Mouse (Mus musculus) cerebellum, postnatal 4 days (tissue): ENCODE results near the gene Zfp809.
A peak's percentile ranks its signal among the peaks of the same experiment; 100 is the strongest.
"Not testable (repeated sequence)": the region's sequence is repeated elsewhere in the genome, so short reads cannot be mapped to it uniquely, and the experiment has no call there.

Experiments used
- DNase-seq, 2 experiments: peaks; one replicate each; pipeline ENCODE4 v3.0.0; 2022; ENCODE audit warnings: low spot score in 2 of 2, mixed read lengths in 1 of 2

Gene Zfp809

DNA sequence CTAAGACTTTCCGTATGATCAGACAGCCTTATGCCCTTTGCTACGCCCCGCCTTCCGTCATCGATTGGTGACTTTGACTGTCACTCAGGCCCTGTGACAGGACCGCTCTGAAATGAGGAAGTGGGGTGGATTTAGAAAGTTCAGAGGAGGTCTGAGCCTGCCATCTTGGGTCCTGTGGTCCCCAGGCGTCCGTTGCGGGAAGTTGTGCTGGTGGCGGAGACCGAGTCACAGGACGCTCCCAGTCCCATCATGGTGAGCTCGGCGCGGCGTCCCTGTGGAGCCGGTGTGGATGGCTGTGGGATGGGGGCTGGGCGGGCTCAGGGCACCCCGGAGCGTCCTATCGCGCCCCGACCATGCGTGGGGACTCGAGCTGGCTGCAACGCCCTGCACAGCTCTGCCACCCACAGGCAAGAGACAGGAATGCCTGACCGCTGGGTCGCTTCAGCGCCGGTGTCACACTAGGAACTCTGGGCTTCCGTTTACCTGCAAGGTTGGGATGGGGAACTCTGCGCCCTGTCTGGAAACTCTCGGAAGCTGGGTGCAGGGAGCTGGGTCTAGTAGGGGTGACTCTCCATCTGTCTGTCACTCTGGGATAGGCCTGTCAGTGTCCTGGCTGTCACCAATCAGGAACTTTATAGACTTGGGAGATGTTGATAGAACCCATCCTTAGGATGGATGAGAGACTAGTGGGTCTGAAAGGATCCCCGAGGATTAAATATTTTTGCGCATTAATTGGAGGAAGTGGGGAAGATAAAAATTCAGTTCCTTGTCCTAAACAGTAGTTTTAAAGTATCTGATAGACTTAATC, at the start of gene Zfp809:
Zfp809 (plus strand) TSS at position 134 of the 808 bp plus-strand sequence.
- DNase-seq: peak; percentile 98 to 100

DNA sequence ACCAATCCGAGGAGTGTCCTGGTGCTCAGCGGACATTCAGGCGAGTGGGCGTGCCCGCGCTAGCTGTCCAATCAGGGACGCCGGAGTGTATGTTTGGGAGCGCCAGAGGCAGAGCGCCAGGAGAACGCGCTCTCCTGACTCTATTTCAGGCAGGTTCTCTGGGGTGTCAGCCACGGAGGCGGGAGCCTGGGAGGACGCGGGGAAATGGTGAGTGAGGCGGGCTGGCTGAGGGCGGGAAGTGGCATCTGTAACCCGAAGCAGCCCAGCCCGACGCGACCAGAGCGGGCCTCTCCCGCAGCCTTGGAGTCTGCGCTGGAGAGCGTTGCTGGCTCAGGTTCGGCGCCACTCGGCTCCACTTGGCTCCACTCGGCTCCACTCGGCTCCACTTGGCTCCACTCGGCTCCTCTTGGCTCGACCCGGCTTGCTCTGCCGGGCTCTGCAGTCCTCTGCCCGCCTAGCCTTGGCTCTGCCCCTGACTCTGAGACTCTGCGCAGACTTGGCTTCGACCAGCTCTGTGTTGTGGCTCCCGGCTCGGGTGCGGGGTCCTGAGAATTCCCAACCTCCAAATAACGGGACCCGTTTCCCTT, 37.4 kb upstream of the Zfp809 start, which contains the start of gene Zfp872:
Zfp872 (plus strand) TSS at position 66 of the 587 bp plus-strand sequence.
- DNase-seq: peak; percentile 36 to 53

DNA sequence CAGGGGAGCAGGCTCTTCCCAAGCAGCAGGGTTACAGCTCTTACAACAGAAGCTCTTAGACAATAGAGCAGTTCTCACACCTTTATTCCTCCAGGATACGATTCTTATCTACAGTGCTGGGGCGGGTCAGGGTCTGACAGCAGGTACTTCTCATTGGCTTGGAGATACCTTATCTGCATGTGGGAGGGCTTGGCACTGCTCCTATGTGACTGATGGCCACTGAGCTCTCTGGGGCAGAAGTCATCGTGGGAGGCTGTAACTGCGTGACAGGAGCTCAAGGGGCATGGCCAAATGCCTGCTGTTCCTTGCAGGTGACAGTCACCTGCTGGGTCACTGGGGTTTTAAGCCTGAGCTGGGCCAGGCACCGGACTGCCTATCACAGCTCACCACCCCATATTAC, 29.1 kb upstream of the Zfp809 start:
- DNase-seq: no peak

GRCm38 (mm10) chr9:22213785-22214194, 11.7 kb upstream of the Zfp809 start:
- no peak for DNase-seq

GRCm38 (mm10) chr9:22214549-22214948, 11.0 kb upstream of the Zfp809 start:
- no peak for DNase-seq

GRCm38 (mm10) chr9:22216705-22217104, 8.8 kb upstream of the Zfp809 start:
- DNase-seq: no peak

DNA sequence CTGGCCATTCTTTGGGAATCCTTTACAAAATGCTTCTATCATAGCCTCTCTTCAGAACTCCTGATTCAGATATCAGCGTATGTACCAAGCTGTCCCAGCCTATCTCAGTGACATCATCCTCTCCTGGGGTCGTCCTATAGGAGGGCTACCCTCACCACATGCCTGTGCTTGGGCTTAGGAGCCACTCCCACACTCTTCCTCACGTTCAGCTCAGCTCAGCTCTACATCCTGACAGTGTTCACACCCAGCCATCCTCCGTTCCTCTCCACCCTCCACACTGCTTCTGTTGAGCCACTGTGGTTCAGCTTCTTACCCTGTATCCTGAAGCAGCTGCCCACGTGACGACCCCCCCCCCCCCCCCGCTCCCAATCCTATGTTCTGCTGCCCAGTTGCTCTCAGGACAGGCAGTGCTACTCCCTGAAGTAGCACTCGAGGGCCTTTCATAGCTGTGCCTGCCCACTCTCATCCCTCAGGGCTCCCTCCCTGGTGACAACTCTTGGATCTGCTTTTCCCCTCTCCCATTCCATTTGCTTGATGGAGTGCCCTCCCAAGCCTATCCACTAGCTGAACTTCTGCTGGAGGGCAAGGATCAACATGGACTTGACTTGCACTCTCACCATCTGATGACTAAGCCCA, 7.5 kb upstream of the Zfp809 start:
- no peak for DNase-seq

- DNase-seq: no peak
These were observed 1.4 kb upstream of the Zfp809 start for GRCm38 (mm10) chr9:22224066-22224465.

DNA sequence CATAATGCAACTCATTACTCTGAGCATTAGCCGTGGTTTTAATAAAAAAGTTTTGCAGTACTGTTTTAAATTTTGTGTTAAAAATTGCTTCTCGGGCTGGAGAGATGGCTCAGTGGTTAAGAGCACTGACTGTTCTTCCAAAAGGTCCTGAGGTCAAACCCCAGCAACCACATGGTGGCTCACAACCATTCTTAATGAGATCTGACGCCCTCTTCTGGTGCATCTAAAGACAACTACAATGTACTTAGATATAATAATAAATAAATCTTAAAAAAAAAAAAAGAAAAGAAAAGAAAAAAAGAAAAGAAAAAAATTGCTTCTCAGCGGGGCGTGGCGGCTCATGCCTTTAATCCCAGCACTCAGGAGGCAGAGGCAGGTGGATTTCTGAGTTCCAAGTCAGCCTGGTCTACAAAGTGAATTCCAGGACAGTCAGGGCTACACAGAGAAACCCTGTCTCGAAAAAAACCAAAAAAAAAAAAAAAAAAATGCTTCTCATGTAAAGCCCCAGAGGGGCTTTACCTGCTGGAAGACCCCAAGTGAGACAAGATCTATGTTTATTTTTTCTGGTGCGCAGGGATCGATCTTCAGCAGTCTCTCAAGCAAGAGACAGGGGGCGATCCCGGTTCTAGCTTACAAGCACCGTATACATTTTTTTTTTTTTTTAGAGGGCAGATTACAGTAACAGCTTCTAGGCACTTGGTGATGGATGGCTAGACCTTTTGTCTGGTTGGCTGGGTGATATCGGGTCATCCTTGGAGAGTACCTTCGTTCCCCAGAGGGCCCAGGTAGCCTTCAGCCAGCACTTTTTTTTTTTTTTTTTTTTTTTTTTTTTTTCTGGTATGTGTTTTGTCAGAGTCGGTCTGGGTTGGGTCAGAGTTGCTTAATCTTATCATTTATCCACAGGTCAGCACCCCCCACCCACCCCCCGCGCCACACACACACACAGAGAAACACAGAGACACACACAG, 694 bp upstream of the Zfp809 start:
- peak in 1 of 2 experiments; percentile 28 for DNase-seq

DNA sequence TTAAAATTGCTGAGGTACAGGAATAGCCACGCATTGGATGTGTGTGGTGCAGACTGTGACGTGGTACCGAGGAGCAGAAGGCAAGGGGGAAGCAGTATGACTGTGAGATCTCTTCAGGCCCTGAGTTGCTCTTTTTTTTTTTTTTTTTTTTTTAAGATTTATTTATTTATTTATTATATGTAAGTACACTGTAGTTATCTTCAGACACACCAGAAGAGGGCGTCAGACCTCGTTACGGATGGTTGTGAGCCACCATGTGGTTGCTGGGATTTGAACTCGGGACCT, 817 bp downstream of the Zfp809 start:
- not testable (repeated sequence) for DNase-seq

GRCm38 (mm10) chr9:22226846-22227245, 1.3 kb downstream of the Zfp809 start:
- DNase-seq: peak in 1 of 2 experiments; percentile 21

DNA sequence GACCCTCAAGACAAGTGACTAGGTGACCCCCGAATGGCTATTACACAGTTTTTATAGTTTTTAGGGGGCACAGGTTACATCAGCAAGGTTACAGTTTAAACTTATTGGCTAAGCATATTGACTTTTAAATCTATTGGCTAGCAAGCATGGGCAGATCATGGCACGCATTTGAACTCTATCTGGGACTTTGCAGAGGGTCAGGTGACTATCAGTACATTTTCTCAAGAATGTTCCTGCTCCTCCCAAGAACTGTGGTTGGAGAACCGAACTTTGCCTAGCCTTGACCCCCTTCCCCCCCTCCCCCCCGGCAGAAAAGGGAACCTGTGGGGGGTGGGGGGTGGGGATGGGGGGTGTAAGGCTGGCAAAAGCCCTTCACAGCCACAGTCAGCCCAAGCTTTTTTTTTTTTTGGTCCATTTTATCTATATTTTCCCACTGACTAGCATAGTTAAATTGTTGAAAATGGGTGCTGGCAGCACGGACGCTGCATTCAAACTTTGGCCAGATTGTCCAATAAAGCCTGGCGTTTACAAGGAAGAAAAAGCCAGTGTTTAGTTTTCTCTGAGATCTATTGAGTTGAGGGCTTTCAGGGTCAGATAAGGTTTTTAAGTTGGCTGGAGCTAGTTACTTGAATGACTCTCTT, 4.0 kb downstream of the Zfp809 start:
- no peak for DNase-seq

- no peak for DNase-seq
These were observed 4.5 kb downstream of the Zfp809 start for GRCm38 (mm10) chr9:22230061-22230460.

DNA sequence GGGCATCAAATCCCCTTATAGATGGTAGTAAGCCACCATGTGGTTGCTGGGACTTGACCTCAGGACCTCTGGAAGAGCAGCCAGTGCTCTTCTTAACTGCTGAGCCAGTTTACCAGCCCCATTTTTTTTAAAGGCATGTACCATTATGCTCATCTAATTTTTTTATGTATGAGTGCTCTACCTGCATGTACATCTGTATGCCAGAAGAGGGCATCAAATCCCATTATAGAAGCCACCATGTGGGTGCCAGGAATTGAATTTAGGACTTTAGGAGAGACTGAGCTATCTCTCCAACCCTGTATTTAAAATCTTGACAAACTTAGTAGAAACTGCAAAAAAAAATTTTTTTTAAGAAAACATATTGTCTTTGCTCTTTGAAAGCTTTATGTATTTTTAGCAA, 5.0 kb downstream of the Zfp809 start:
- DNase-seq: no peak

- DNase-seq: no peak
These were observed 14.5 kb downstream of the Zfp809 start for GRCm38 (mm10) chr9:22240001-22240400.

GRCm38 (mm10) chr9:22244242-22244641, 18.7 kb downstream of the Zfp809 start:
- DNase-seq: no peak

DNA sequence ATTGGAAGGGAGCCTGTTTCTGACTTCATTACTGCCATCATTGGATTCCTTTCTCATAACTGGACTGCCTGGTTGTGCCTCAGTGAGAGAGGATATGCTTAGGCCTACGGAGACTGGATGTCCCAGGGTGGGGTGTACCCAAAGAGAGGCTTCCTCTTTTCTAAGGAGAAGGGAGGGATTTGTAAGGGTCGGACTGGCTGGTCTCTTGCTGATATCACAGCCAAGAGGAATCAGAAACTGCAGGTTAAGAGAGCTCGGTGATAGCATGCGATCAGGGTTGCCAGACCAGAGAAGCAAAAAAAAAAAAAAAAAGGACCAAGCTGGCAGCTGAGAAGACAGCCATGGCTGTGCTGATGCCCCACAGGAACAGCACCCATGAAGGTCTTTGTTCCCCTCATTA, 31.1 kb downstream of the Zfp809 start:
- no peak for DNase-seq

DNA sequence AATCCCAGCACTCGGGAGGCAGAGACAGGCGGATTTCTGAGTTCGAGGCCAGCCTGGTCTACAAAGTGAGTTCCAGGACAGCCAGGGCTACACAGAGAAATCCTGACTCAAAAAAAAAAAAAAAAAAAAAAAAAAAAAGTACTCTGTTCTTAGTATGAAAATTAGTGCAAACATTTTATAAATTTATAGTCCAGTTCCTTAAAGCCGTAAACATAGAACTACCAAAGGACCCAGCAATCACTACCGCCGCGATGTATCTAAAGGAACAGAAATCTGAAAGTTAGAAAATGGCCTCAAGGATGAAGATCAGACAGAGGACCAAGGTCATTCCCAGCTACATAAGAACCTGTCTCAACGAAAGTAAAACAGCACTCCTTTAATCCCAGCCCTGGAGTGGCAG, 33.3 kb downstream of the Zfp809 start:
- DNase-seq: no peak

- DNase-seq: peak; percentile 23 to 52
These were observed 33.9 kb downstream of the Zfp809 start, which contains the start of gene Zfp599 for GRCm38 (mm10) chr9:22259184-22260091. Gene Zfp599, minus strand, starts transcription at chr9:22259895.

DNA sequence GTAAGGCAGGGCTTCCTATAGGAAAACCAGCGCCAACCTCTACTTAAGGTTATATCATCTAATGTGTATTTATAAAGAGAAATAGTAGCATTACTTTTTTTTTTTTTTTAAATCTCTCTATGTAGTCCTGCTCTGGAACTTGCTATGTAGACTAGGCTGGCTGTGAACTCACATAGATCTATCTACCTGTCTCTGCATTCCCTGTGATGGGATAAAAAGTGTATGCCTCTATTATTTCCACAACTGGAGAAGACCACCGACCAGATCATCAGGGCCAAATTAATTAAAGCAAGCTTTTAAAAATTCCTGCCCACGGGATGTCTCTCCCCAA, 34.5 kb downstream of the Zfp809 start:
- DNase-seq: no peak
